Mouse (Mus musculus) T-cell, adult 2 months (primary cell): Measurements from ENCODE around the gene Sh3rf1.

Experiments used
- DNase-seq: peaks from one replicate; pipeline ENCODE4 v3.0.0; 2022; ENCODE audit warnings: low spot score

Sh3rf1 gene

DNA sequence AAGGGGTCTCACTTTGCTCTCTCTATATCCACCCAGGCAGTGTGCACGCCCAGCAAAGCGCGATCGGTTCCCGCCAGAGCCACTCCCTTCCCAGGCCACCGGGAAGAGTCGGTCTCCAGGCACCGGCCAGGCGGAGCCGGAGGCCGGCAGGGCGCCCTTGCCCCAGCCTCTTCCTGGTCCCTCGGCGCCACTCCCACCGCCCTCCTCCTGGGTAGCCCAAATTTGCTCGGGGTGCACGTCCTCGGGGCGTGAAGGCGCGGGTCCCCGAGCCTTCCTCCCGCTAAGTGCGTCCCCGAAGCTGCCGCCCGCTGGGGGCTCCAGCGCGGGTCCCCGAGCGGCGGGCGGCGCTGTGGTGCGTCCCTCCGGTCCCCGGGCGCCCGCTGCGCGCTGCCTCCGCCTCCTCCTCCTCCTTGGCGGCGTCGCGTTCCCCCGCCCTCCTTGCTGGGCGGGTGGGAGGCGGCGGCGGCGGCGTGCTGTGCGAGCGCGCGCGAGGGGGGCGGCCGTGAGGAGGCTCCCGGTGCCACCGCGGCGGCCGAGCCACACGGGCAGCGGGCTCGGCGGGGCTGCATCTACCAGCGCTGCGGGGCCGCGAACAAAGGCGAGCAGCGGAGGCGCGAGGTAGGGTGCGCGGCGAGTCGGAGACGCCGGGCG is at the start of gene Sh3rf1:
Sh3rf1 (plus strand) TSS at position 144 of the 651 bp plus-strand sequence.
- peak; percentile 61 for DNase-seq

GRCm38 (mm10) chr8:61173921-61174492 is 49.7 kb upstream of the Sh3rf1 start:
- DNase-seq: no peak

DNA sequence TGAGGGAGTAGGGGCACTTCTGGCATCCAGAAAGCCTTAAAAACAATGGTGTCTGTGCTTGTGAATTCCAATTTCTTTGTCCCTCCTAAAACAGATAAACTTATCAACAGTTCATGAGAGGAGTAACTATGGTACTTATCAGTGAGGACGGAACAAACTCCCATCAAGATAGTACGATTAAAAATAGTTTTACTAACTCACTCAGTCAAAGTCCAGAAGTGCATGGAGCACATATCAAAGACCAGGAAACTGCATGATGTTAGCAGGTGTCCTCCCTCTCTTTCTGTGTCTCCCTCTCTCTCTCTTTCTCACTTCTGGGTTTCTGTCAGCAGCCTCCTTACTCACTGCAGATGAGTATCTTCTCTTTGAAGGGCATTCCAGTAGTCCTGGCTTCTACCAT is 47.8 kb upstream of the Sh3rf1 start:
- no peak for DNase-seq

GRCm38 (mm10) chr8:61177680-61178593 is 45.7 kb upstream of the Sh3rf1 start:
- DNase-seq: no peak

GRCm38 (mm10) chr8:61178594-61179140 is 45.0 kb upstream of the Sh3rf1 start:
- DNase-seq: no peak

GRCm38 (mm10) chr8:61181592-61181991 is 42.1 kb upstream of the Sh3rf1 start:
- DNase-seq: no peak

DNA sequence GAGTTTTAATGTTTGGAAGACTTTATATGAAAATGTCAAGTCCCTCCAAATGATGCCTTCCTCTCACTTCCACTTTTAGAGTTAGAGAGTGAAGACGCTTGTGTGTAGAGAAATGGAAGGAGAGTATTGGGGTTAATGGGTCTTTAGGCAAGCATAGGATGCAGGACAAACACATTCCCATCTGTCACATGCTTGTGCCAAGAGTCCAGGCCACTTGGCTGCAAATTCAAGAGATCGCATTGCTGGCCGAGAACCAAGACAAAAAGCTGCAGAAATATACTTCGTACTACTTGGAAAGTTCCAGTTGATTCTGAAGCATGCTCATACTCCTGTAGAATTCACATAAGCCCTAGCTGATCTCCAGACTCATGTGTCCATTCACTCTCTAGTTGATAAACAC is 41.7 kb upstream of the Sh3rf1 start:
- no peak for DNase-seq

- DNase-seq: no peak
Observed at GRCm38 (mm10) chr8:61185274-61186198, 38.1 kb upstream of the Sh3rf1 start.

DNA sequence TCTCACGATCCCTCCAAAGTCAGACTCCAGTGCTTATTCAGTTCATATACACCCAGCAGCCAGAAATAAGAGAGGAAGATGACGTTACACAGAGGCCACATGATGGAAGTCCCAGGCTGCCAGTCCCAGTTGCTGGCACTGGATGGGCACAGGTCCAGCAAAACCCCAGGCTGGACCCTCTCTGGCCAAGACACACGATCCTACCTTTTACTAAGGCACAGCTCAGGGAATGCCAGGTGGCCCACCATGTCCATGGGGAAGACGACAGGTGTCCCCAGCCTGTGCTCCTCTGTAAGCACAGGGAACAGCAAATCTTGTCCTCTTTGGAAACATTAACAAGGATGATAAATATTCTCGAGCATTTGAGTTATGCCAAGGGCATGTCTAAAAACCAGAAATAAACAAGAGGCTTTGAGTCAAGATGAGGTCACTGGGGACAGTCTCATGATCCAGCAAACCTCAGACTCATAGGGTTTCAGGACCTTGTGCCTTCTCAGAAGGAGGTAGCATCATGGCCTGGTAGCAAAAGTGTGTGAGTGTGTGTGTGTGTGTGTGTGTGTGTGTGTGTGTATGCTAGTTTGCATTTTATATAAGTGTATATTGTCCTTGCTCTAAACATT is 29.3 kb upstream of the Sh3rf1 start:
- no peak for DNase-seq

- DNase-seq: no peak
Observed at GRCm38 (mm10) chr8:61200254-61200887, 23.3 kb upstream of the Sh3rf1 start.

- DNase-seq: no peak
Observed at GRCm38 (mm10) chr8:61203035-61203826, 20.4 kb upstream of the Sh3rf1 start.

GRCm38 (mm10) chr8:61206876-61207275 is 16.8 kb upstream of the Sh3rf1 start:
- no peak for DNase-seq

GRCm38 (mm10) chr8:61207636-61208035 is 16.0 kb upstream of the Sh3rf1 start:
- no peak for DNase-seq

DNA sequence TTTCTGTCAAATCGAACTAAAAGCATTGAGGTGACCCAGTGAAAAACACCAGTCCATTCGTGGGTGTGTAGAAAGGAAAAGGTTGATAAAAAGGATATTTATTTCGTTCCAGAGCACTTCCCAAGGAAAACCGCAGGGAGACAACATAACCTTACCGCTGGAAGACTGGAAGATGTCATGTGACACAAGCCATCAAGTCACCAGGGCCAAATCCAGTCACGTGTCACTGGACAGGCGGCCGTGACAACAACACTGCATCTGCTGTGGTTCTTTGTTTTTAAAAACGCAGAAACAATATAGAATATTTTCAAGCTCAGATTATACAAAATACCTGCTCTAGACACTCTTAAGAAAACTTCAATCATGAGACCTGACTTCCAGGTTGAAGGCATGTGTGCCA is 15.0 kb upstream of the Sh3rf1 start:
- DNase-seq: no peak

DNA sequence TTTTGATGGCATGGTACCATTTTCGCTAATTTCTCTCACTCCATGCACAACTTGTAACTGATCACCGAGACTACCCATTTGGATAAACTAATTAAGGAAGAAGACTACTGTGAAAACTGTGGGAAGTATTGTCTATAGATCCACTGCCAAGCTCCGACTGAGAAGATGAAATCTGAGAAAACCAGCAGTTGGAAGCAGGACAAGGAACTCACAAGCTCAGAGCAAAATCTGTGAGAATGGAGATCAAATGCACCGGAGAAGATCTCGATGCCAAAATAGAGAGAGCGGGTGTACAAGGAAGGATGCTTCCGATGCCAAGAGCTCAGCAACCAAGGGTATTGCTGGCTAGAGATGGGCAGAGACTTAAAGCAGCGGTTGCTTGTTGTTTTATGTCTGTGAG is 12.8 kb upstream of the Sh3rf1 start:
- DNase-seq: no peak

- DNase-seq: no peak
Observed at GRCm38 (mm10) chr8:61215081-61215819, 8.4 kb upstream of the Sh3rf1 start.

GRCm38 (mm10) chr8:61217017-61217416 is 6.7 kb upstream of the Sh3rf1 start:
- no peak for DNase-seq

DNA sequence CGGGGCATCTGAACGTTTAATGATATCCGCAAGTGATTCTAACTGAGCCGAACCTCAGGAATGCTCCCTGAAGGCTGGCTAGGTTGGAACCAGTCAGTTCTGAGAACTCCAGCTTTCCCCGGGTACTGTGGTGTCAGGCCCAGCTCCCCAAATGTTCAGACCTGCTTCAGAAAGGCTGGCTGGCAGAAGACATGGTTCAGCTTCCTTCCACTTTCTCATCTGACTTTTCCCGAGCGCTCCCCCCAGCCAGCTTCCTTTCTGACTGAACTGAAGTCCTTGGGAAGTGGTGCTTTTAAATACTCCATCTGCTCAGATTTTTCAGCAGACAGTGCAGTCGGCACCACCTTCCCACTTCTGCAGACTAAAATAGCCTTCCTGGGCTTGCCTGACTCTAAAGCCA is 6.2 kb upstream of the Sh3rf1 start:
- no peak for DNase-seq

DNA sequence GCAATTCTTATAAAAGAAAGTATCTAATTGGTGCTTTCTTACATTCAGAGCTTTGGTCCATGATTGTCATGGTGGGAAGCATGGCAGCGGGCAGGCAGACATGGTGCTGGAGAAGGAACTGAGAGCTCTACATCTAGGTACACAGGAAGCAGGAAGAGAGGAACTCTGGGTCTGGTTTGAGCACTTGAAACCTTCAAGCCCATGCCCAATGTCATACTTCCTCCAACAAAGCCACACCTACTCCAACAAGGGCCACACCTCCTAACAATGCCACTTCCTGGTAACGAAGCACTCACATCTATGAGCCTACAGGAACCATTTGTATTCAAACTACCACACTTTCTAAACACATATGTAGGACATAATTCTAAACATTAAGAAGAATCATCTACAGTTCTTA is 5.2 kb upstream of the Sh3rf1 start:
- no peak for DNase-seq
